Mouse (Mus musculus) embryo, embryonic 10 days (tissue): ENCODE data around the gene Coro2b.

ENCODE experiments used
- DNase-seq: peaks from one replicate; pipeline ENCODE4 v3.0.0-alpha.2; 2015; ENCODE audit warnings: low spot score

The Coro2b gene

GRCm38 (mm10) chr9:62513492-62514133 is 23.2 kb downstream of the Coro2b start:
- DNase-seq: no peak

GRCm38 (mm10) chr9:62510530-62510936 is 26.3 kb downstream of the Coro2b start:
- DNase-seq: peak; percentile 76

- DNase-seq: no peak
These were observed 27.2 kb downstream of the Coro2b start for GRCm38 (mm10) chr9:62509617-62510016.

DNA sequence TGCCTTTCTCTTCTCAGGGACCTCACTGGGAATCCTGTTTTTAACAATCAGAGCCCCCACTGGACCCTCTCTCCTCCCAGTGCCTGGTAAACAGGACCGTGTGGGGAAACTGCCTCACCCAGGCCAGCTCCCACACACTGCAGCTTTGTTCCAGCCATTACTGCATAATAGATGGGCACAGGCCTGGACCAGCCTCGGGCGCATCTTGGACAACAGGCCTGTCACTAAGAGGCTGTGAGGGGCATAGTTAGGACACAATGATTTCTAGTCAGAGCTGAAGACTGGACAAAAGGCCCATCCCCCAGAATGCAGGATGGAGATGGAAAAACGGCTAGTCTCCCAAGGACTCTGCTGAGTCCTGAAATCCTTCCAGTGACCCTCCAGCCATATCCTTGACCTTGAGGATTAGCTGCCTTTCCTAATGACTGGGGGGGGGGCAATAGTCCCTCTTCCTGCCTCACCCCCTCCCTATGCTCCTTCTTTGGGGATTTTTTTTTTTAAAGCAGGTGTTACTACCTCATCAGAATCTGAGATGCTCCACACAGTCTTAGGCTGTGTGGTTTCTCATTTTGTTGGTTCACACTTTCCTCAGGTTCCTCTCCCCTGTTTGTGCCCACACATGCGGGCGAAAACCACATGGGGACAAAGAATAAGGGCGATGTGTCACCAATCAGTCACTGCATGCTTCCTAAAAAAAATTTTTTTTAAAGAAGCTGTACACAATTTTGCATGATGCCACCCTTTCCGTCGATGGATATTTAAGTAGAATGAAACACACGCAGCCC is 27.9 kb downstream of the Coro2b start:
- peak; percentile 36 for DNase-seq

- DNase-seq: no peak
These were observed 30.3 kb downstream of the Coro2b start for GRCm38 (mm10) chr9:62506467-62507067.

- no peak for DNase-seq
These were observed 32.7 kb downstream of the Coro2b start for GRCm38 (mm10) chr9:62504129-62504528.

DNA sequence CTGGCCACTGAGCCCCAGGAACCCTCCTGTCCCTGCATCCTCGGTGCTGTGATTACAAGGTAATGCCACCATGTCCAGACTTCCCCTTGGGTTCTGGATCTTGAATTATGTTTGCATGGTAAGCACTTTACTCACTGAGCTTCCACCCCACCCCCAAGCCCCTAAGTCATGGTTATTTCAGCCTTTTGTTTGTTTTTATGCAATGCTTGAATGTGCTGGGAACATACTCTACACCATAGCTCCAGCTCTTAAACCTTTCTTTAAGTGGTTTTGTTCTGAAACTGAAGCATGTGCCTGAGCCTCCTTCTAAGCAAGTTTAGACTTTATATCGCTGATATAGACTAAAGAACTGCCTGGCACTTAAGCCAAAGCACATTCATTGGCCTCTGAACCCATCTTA is 34.5 kb downstream of the Coro2b start:
- DNase-seq: no peak

DNA sequence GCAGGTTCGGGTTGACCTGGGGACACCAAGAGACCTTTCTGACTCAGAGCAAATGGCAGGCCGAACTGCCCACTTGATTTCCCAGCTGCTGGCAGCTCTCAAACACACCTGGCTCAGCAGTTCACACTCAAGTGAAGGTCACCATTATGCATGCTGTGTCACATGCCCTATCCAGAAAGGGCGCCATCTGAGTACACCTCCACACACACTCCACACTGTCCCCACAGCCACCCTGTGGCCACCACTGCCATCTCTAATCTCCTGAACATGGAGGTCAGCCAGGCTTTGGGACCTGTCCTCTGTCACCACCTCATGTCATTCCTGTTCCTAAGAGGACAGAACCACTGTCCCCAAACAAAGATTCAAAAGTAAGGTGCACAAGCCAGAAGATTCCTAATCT is 35.3 kb downstream of the Coro2b start:
- no peak for DNase-seq

DNA sequence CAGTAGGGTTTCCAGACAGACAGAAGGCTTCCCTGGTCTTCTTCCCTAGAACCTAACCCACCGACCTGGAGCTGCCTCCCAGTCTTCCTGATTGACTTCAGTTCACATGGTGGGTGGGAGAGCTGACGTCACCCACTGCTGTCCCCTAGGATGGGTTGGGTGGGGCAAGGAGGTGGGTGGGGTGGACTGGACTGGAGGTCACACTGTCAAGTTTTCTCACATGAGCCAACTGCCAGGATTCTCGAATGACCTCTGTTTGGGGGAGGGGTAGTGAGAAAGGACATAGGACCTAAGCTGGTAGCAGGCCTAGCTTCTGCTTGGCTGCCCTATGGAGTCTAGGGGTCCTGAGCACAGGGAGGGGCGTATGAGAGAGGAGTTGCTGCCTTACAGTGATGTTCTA is 36.8 kb downstream of the Coro2b start:
- no peak for DNase-seq

- DNase-seq: no peak
These were observed 37.9 kb downstream of the Coro2b start for GRCm38 (mm10) chr9:62498945-62499344.

GRCm38 (mm10) chr9:62497135-62498092 is 39.4 kb downstream of the Coro2b start:
- DNase-seq: no peak

DNA sequence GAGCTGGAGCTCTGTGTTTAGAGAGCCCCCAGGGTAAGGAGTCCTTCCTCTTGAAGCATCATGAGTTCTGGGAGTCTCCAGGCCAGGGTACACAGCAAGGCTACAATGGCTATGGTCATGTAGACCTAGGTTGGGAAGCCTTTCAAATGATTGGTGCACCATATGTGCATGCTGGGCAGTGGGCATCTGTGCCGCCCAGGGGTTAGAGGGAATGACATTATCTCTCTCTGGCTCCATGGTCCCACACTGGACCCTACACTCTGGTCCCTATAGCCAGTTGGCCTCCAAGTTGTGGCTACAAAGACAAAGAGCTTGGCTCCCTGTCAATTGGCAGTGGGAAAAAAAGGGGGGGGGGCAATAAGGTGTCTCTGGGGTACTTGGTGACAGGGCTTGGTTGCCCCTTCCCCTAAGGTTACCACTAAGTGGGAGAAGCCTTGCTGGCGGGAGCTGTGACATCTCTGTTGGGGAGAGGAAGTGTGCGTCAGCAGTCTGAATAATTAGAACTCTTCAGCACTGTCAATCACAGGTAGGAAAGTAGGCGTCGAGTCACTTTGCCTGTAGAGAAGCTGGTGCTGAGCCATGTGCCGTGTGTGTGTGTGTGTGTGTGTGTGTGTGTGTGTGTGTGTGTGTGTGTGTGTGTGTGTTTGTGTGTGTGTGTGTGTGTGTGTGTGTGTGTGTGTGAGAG is 44.4 kb downstream of the Coro2b start:
- no peak for DNase-seq

GRCm38 (mm10) chr9:62491611-62492010 is 45.2 kb downstream of the Coro2b start:
- no peak for DNase-seq

- DNase-seq: peak; percentile 22
These were observed 45.7 kb downstream of the Coro2b start for GRCm38 (mm10) chr9:62491104-62491503.

GRCm38 (mm10) chr9:62484107-62484506 is 52.7 kb downstream of the Coro2b start:
- no peak for DNase-seq

GRCm38 (mm10) chr9:62482788-62483187 is 54.1 kb downstream of the Coro2b start:
- DNase-seq: no peak

DNA sequence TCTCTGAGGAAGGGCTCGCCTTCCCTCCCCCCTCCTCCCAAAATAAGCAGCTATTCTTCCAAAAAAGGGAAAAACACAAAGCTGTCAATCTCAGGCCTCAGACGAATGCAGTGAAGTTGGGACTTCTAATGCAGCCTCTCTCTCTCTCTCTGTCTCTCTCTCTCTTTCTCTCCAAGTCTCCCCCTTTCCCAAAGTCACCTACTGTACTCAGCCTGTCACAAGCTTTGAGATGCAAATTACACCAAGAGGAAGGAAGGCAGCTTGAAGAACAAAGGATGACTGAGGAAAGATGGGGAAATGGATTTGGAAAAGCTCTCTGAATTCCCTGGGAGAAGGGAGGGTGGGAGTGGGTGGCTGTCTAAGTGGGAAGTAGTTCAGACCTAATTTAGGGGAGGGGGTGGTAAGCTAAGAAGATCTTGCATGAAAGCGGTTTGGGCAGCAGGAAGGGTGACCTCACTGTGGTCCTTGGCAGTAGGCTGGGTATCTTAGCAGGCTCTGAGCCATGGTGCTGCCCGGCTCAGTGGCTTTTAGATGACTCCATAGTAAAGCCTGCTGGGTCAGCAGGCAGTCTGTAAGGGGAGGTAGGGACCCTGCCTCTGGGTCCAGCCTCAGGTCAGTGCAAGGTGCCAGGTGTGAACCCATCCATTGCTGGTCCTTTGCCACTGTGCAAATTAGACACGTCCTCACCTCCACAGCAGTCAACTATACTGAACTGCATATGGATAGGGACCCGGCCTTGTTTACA is 55.8 kb downstream of the Coro2b start:
- no peak for DNase-seq

DNA sequence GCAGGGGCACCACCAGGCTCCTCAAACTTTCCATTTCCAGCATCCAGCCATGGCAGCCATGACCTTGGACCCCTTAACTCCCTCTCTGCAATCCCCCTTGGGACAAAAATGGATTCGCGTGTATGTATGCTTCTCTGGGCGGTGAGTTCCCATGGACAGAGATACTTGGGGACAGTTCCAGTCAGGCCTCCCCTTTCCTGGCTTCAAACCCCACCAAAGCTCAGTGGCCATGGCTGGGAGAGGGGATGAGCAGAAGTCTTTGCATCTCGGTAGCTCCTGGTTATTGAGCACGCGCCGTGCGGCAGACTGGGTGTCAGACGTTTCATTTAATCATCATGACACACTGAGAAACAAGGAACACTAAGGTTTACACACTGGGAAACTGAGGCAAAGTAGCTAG is 56.7 kb downstream of the Coro2b start:
- DNase-seq: no peak

DNA sequence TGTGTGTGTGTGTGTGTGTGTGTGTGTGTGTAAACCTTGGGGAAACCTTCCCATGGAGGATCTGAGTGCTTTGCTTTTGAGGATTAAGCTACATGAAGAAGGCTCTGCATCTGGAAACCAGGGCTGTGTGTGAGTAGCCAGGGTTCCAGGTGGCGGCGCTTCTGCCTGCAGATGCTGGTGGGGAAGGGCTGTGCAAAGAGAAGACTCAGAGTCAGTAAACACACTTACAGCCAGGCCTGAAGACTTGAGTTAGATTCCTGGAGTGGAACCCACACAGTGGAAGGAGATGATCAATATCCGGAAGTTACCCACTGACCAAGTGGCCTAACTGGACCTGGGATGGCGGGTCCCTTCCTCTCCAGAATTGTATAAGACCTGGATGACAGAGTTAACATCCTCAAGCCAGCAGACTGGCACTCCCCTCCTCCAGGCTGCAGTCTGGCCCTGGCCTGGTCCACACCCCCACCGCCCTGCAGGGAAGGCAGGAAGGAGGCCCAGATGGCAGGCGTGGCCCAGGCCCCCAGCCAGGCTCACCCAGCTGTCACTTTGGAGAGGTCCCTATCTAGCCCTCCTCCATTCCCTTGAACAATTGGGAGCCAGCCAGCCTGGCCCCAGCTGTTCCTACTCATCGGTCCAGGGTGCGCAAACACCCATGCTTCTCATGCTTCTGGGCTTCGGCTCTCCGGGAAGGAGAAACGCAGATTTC is 59.9 kb downstream of the Coro2b start:
- peak; percentile 27 for DNase-seq

- DNase-seq: no peak
These were observed 62.6 kb downstream of the Coro2b start for GRCm38 (mm10) chr9:62474206-62474605.
